Mouse (Mus musculus) embryo, embryonic 11 days (tissue): ENCODE results near the gene Cts3.
"Not testable (repeated sequence)": the region's sequence is repeated elsewhere in the genome, so short reads cannot be mapped to it uniquely, and the experiment has no call there.

Experiments used
- DNase-seq: peaks from one replicate; pipeline ENCODE4 v3.0.0-alpha.2; 2015

The Cts3 gene

DNA sequence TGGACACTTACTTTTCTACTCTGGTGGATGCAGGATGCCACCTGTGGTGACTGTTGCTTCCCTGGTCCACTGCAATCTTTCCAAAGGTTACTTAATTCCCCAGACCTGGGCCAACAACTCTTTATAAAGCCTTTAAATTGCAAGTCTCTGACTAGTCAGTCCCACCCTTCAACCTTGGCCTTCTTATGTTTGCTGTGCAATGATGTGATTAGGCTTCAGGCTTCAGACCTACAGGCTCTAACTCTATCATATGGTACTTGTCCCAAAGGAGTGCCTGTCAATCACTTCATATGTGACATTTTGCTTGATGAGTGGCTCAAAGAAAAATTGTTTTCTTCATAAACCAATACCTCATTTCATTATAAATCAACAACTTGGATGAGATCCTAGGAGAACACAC lies at the start of gene Cts3:
Cts3 (minus strand) TSS at position 101 of the 400 bp plus-strand sequence.
- DNase-seq: no peak

DNA sequence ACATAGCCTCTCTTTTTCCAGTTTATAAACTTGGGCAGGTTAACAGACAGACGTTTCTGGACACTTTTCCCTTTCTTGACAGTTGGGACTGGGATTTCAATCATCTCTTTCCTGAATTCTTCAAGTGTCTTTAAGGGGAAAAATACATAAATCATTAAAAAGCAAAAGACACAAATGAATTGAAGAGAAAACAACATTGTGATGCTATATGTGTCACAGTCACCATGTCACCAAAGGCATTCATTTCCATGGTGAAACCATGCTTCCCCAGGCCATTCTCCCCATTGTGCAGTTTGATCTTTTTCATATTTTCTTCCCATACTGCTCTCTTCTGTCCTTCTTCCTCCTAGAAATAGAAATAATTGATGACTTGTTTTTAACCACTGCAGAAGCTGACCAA lies 1.9 kb downstream of the Cts3 start, which contains the start of gene Gm49352:
Gm49352 (minus strand) TSS at position 101 of the 400 bp plus-strand sequence.
- not testable (repeated sequence) for DNase-seq

DNA sequence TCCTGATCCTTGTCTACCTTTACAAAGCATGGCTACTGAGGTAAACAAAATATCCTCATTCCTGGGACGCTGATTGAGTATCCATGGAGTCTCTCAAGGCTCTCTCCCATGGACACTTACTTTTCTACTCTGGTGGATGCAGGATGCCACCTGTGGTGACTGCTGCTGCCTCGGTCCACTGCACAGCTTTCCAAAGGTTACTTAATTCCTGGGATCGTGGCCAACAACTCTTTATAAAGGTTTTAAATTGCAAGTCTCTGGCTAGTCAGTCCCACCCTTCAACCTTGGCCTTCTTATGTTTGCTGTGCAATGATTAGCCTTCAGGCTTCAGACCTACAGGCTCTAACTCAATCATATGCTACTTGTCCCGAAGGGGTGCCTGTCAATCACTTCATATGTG lies 28.3 kb downstream of the Cts3 start, which contains the start of gene Ctsm:
Ctsm (minus strand) TSS at position 209 of the 400 bp plus-strand sequence.
- DNase-seq: no peak
